Mouse (Mus musculus): ENCODE measurements around the gene Pitpnm2. TPM values are rescaled to one million over a fixed set of nuclear protein-coding genes. Genes with fewer than 3 reads are reported as not detected.

The Pitpnm2 gene
- polyA plus RNA-seq, 1 experiment from 2014 or later, result 8.4 TPM

DNA sequence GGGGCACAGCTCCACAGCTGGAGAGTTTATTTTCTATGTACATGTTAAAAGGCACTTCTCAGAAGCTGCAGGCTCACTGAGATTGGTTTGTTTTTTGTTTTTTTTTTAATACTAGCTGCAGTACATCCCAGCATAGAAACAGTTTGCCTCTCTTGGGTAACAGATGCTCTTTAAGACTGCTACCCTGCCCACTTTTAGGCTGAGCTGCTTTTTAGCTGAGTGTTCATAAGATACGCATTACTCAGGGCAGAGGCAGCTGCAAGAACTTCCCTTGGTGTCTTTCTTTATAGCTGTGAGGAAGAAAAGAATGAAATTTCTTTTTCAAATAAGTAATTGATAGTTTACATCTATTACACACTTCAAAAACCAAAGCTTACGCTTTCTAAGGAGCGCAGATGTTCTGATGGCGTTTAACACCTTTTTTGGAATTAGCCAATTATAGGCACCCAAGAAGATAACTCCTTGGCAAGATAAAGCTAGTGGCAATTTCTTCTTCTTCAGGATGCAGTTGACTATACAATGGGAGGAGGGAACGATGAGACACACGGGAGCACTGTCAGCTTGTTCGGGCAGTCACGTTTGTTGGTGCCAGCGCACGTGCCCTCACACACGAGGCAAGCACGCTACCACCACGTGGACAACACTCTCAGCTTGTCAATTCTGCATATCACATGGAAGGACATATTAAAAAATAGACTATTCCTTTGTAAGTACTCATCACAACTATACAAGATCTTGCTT is 3.2 kb upstream of the Pitpnm2 start:
- Histone ChIP-seq H3K4me2 (ENCODE audit: low read length) (no peak overlapping the region), H3K27ac (ENCODE audit: low read depth, low read length) (no peak overlapping the region), H3K36me3 (ENCODE audit: control insufficient read depth, insufficient read depth, low read length) (peaks cover 8% of the 10 kb centered on the region), H3K9ac (ENCODE audit: low read depth, low read length) (no peak overlapping the region), H3K9me3 (ENCODE audit: control insufficient read depth, low read length) (no peaks in the 10 kb centered on the region), H3K27me3 (replicated peaks; ENCODE audit: control insufficient read depth, insufficient read depth, low read length) (no peaks in the 10 kb centered on the region), H3K4me1 (ENCODE audit: control insufficient read depth, insufficient read depth, low read depth, low read length) (peaks cover 16% of the 10 kb centered on the region), H3K4me3 (ENCODE audit: low read length) (no peak overlapping the region)
- 91% methylated on average over 13 of the region's 13 CpGs for WGBS
- no peak for ATAC-seq

DNA sequence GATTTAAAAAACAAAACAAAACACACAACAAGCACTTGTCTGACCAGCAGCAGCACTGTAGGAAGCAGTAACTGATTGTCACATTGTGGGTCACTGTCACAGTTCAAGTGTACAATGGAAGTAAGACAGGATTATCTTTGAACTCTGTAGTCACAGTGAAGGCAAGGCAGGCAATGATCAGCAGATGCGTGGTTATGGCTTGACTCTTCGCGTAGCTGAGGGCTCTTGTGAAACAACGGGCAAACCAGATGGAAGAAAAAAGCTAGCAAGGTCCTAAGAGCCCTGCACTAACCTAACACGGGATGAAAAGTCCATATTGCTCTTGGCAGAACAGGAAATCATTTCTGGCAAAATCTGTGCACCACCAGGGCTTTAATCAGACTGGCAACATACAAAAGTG is 1.5 kb upstream of the Pitpnm2 start:
- Histone ChIP-seq H3K27ac (ENCODE audit: low read depth, low read length) (no peak overlapping the region), H3K36me3 (ENCODE audit: control insufficient read depth, insufficient read depth, low read length) (0 out of 2 replicates have a peak, but pooled peaks cover 3% of the 10 kb centered on the region), H3K27me3 (replicated peaks; ENCODE audit: control insufficient read depth, insufficient read depth, low read length) (no peaks in the 10 kb centered on the region), H3K4me2 (ENCODE audit: low read length) (no peak overlapping the region), H3K4me3 (ENCODE audit: low read length) (no peak overlapping the region), H3K9ac (ENCODE audit: low read depth, low read length) (no peak overlapping the region), H3K9me3 (ENCODE audit: control insufficient read depth, low read length) (no peaks in the 10 kb centered on the region), H3K4me1 (ENCODE audit: control insufficient read depth, insufficient read depth, low read depth, low read length) (peaks cover 23% of the 10 kb centered on the region)
- ATAC-seq, result no peak
- 85% methylated on average over 5 of the region's 5 CpGs for WGBS

DNA sequence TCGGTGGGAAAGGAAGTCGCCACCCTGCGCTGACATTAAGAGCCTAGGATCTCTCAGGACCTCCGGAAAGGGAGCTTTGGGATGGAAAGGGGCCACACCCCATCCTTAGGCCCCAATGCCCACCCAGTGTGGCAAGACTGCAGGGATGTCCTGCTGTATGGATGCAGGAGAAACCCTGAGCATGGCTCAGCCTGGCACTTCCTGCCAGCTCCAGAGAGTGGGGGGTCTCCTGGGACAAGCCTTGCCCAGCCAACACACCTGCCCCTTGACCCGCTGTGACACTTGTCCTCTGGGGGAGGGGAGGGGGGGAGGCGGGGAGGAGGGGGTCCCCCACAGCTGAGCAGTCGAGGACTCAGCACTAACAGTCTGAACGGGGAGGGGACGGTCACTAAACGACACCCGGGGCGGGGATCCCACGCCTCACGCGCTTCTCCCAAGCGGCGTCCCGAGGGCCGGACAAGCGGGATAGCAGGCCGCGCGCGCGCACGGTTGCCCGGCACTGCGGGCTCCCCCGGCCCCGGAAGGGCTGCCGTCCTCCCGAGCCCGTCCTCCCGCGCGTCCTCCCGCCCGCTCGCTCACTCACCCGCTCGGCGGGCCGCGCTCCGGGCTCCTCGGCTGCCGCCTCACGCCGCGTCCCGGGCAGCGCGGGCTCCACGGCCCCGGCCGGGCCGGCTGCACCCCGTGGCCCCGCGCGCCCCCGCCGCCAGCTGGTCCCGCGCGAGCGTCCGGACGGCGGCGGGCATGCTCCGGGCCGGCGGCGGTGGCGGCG is 531 bp downstream of the Pitpnm2 start:
- H3K4me2 ChIP-seq (ENCODE audit: low read length), result peak overlapping the region; percentile 89
- H3K9ac ChIP-seq (ENCODE audit: low read depth, low read length), result peak overlapping the region; percentile 88
- peak; percentile 72 for ATAC-seq
- H3K27ac ChIP-seq (ENCODE audit: low read depth, low read length), result peak overlapping the region; percentile 78
- H3K36me3 ChIP-seq (ENCODE audit: control insufficient read depth, insufficient read depth, low read length), result 0 out of 2 replicates have a peak, but pooled peaks cover 3% of the 10 kb centered on the region
- no peaks in the 10 kb centered on the region for H3K9me3 ChIP-seq (ENCODE audit: control insufficient read depth, low read length)
- H3K27me3 ChIP-seq (replicated peaks; ENCODE audit: control insufficient read depth, insufficient read depth, low read length), result no peaks in the 10 kb centered on the region
- WGBS, result 4% methylated on average over 7 of the region's 77 CpGs
- H3K4me3 ChIP-seq (ENCODE audit: low read length), result peak overlapping the region; percentile 81
- peaks cover 23% of the 10 kb centered on the region for H3K4me1 ChIP-seq (ENCODE audit: control insufficient read depth, insufficient read depth, low read depth, low read length)

DNA sequence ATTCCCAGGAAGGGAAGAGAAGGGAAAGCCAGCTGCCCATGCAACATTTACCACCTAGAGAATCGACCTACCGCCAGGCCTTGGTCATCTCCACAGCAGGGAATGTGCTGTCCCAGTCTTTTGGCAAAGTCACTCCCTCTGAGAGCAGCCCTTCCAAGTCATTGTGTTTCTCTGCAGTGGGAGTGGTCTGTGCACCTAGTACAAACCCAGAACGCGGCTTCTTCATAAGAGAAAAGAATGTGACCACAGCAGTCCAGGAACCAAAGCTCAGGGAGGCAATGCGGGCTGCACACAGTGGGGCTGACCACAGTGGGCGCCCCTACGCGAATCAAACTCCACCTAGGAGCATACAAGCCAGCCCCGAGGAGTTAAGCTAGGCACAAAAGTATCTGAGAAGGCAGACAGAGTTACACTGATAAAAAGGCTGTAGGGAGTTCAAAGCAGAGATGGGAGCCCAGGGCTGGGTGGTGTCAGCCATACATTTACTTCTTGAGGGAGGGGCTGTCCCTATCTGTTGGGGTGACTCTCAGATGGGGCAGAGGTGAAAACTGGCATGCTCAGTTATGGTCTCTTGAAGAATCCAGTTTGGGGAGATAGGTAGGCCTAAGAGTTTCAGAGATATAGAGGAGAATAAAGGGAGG is 1.5 kb downstream of the Pitpnm2 start:
- Histone ChIP-seq H3K27ac (ENCODE audit: low read depth, low read length) (peak overlapping the region; percentile 78; the same call in 1 of the 2 replicates), H3K9ac (ENCODE audit: low read depth, low read length) (peak overlapping the region; percentile 88), H3K27me3 (replicated peaks; ENCODE audit: control insufficient read depth, insufficient read depth, low read length) (no peaks in the 10 kb centered on the region)

DNA sequence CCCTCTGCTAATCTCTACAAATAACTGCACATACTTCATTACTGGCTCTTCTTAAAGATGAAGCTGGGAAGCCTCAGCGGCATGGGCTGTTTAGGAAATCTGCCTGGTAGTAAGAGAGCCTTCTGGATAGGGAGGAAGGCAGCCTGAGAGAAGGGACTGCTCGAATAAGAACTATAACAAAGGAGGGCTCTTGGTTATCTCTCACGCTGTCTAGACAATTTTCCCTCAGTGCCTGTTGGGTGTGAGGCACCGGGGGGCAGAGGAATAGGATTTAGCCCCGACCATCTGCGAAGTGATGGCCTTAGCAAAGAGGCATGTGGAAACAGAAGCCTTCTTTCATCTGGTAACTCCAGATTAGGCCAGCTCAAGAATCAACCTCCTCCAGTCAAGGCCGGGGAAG is 2.3 kb downstream of the Pitpnm2 start:
- Histone ChIP-seq H3K4me3 (ENCODE audit: low read length) (no peak overlapping the region), H3K9ac (ENCODE audit: low read depth, low read length) (peak overlapping the region; percentile 31; the same call in 1 of the 2 replicates), H3K9me3 (ENCODE audit: control insufficient read depth, low read length) (no peaks in the 10 kb centered on the region), H3K4me2 (ENCODE audit: low read length) (peak overlapping the region; percentile 89), H3K36me3 (ENCODE audit: control insufficient read depth, insufficient read depth, low read length) (no peaks in the 10 kb centered on the region), H3K27me3 (replicated peaks; ENCODE audit: control insufficient read depth, insufficient read depth, low read length) (no peaks in the 10 kb centered on the region), H3K27ac (ENCODE audit: low read depth, low read length) (0 out of 2 replicates have a peak overlapping the region, but pooled peaks have one; percentile 23), H3K4me1 (ENCODE audit: control insufficient read depth, insufficient read depth, low read depth, low read length) (peaks cover 23% of the 10 kb centered on the region)
- no peak for ATAC-seq
- WGBS, result 44% methylated on average over 7 of the region's 7 CpGs

More for the DNA sequence above, 1.5 kb downstream of the Pitpnm2 start:
- peak overlapping the region; percentile 81 for H3K4me3 ChIP-seq (ENCODE audit: low read length)
- no peaks in the 10 kb centered on the region for H3K36me3 ChIP-seq (ENCODE audit: control insufficient read depth, insufficient read depth, low read length)
- peaks cover 23% of the 10 kb centered on the region for H3K4me1 ChIP-seq (ENCODE audit: control insufficient read depth, insufficient read depth, low read depth, low read length)
- WGBS, result 15% methylated on average over 9 of the region's 9 CpGs
- H3K4me2 ChIP-seq (ENCODE audit: low read length), result peak overlapping the region; percentile 89
- no peaks in the 10 kb centered on the region for H3K9me3 ChIP-seq (ENCODE audit: control insufficient read depth, low read length)
- no peak for ATAC-seq

DNA sequence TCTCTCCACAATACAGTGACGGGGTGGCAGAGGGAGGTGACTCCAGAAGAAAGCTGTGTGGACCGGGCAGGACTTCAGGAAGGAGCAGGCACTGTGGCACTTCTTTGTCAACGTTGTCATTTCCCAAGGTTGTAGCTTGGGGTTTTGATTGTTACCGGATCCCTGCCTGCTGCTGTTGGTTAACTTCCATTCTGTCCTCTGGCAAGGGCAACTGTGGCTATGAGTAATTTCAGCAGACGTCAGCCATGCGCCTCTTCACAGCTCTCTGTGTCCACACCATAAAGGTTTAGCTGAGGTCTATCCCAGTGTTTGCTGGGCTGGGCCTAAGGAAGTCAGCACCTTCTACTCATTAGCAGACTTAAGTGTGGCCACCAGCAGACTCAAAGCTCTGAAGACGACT is 4.7 kb downstream of the Pitpnm2 start:
- Histone ChIP-seq H3K9ac (ENCODE audit: low read depth, low read length) (no peak overlapping the region), H3K4me2 (ENCODE audit: low read length) (no peak overlapping the region), H3K4me1 (ENCODE audit: control insufficient read depth, insufficient read depth, low read depth, low read length) (peaks cover 36% of the 10 kb centered on the region), H3K27me3 (replicated peaks; ENCODE audit: control insufficient read depth, insufficient read depth, low read length) (no peaks in the 10 kb centered on the region), H3K9me3 (ENCODE audit: control insufficient read depth, low read length) (no peaks in the 10 kb centered on the region), H3K36me3 (ENCODE audit: control insufficient read depth, insufficient read depth, low read length) (no peaks in the 10 kb centered on the region), H3K4me3 (ENCODE audit: low read length) (no peak overlapping the region), H3K27ac (ENCODE audit: low read depth, low read length) (no peak overlapping the region)
- ATAC-seq, result no peak
- 94% methylated on average over 7 of the region's 7 CpGs for WGBS

DNA sequence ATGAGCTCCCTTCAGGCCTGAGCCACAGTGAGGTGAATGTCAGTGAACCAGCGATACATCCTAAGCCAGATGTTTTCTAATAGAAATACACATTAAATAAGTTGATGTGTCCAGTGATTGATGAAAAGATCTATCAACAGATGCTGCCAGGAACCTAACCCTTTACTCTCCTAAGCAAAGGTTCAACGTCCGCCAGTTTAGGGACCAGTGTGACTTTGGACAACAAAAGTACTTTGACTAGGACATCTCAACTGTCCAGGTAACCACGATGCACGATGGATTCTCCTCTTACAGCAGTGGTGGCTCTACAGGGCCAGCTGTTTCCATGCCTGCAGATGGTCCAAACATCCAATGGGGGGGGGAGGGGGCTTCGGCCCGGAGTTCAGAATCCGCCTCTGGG is 5.1 kb downstream of the Pitpnm2 start:
- no peaks in the 10 kb centered on the region for H3K36me3 ChIP-seq (ENCODE audit: control insufficient read depth, insufficient read depth, low read length)
- H3K27ac ChIP-seq (ENCODE audit: low read depth, low read length), result no peak overlapping the region

DNA sequence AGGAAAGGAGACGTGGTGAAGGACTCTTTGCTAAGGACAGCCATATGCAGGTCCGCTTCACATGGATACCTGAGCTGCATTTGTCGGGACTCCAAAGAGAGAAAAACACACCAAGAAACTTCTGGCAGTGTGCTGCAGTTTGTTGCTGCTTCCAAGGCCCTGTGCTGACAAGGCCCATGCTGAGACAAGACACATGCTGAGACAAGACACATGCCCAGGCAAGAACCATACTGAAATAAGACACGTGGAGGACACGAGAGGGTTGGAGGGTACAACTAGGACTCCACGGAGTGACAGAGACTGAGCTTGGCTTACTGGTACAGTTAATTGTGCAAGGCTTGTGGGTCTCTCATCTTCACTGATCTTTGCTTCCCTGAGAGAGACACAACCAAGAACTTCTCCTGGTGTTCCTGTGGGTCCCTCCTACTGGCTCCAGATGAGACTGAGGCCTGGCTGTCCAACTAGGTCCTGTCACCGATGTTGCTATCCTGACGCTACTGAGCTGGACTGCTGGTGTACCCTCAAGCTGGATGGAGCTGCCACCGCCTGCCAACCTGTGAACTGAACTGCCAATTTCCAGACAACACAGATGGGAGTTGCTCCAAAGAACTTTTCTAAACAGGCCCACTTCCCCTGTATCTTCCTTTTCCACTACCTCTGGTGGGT is 6.2 kb downstream of the Pitpnm2 start:
- no peak for ATAC-seq
- no peaks in the 10 kb centered on the region for H3K36me3 ChIP-seq (ENCODE audit: control insufficient read depth, insufficient read depth, low read length)
- no peak overlapping the region for H3K27ac ChIP-seq (ENCODE audit: low read depth, low read length)
- H3K9ac ChIP-seq (ENCODE audit: low read depth, low read length), result no peak overlapping the region
- no peak overlapping the region for H3K4me2 ChIP-seq (ENCODE audit: low read length)
- H3K9me3 ChIP-seq (ENCODE audit: control insufficient read depth, low read length), result no peaks in the 10 kb centered on the region
- H3K4me1 ChIP-seq (ENCODE audit: control insufficient read depth, insufficient read depth, low read depth, low read length), result peaks cover 32% of the 10 kb centered on the region
- no peaks in the 10 kb centered on the region for H3K27me3 ChIP-seq (replicated peaks; ENCODE audit: control insufficient read depth, insufficient read depth, low read length)
- 89% methylated on average over 9 of the region's 9 CpGs for WGBS
- no peak overlapping the region for H3K4me3 ChIP-seq (ENCODE audit: low read length)

More for the DNA sequence above, 5.1 kb downstream of the Pitpnm2 start:
- WGBS, result 95% methylated on average over 8 of the region's 8 CpGs
- Histone ChIP-seq H3K4me1 (ENCODE audit: control insufficient read depth, insufficient read depth, low read depth, low read length) (peaks cover 36% of the 10 kb centered on the region), H3K9ac (ENCODE audit: low read depth, low read length) (no peak overlapping the region), H3K4me3 (ENCODE audit: low read length) (no peak overlapping the region), H3K4me2 (ENCODE audit: low read length) (no peak overlapping the region), H3K27me3 (replicated peaks; ENCODE audit: control insufficient read depth, insufficient read depth, low read length) (no peaks in the 10 kb centered on the region), H3K9me3 (ENCODE audit: control insufficient read depth, low read length) (no peaks in the 10 kb centered on the region)
- no peak for ATAC-seq
